Mouse (Mus musculus): ENCODE measurements at regions not wholly inside any gene's neighbourhood (a gene's known extent, or its start where the extent isn't known, plus 50 kb on each side); places are given as distances from the start of the nearest gene placed in this dataset.
"Not testable (repeated sequence)": the region's sequence is repeated elsewhere in the genome, so short reads cannot be mapped to it uniquely, and the experiment has no call there.

DNA sequence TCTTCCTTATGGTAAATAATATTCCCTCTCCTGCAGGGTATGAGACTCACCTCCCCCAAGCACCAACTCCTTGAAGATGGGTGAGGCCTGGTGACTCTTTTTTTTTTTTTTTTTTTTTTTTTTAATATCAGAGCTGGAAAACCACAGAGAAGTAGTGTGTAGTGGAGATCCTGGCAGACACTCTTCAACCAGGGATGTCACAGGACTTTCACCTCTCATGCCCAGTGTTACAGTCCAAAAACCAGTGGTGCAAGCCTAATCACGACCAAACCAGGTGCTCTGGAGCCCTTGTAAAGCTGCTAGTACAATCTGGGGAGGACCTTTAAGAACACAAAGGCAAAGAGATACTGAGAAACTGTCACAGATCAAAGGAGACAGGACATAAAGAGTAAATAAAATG lies 157.3 kb downstream of the Impad1 start:
- DNase-seq = no peak
- Histone ChIP-seq H3K27ac (ENCODE audit: insufficient read depth, low read depth, low read length) (no peak overlapping the region), H3K36me3 (ENCODE audit: control insufficient read depth, insufficient read depth, low read length) (no peaks in the 10 kb centered on the region), H3K4me3 (ENCODE audit: insufficient read depth, low read depth, low read length) (no peak overlapping the region), H3K4me1 (ENCODE audit: control insufficient read depth, insufficient read depth, low read length) (no peaks in the 10 kb centered on the region), H3K27me3 (replicated peaks; ENCODE audit: control insufficient read depth, insufficient read depth, low read length) (no peaks in the 10 kb centered on the region)
- TF ChIP-seq CTCF (conservative IDR thresholded peaks at IDR 0.05; ENCODE audit: insufficient read depth, insufficient read length, low read depth, low read length) (no peak), POLR2A (IDR thresholded peaks at IDR 0.05; ENCODE audit: low read depth, low read length) (no peak)
- WGBS = 14% methylated on average over 1 of the region's 1 CpGs

DNA sequence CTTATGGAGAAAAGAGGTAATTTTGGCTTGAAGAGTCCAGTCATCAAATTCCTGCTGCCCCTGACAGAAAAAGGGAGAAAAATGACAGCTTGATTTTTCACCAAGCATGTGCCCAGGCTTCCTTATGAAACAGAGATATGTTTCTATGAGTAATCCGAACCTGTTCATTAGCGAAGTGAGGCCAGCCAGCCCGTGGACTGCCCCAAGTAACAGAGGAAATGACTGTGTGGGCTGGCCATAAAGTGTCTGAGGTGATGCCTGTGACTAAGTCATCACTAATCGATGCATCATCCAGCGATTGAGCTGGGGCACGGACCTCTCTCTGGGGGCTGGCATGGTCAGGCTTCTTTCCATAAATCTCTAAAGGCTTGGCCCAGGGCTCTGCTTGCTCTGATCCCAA lies 157.8 kb downstream of the Impad1 start:
- TF ChIP-seq POLR2A (IDR thresholded peaks at IDR 0.05; ENCODE audit: low read depth, low read length) (no peak), CTCF (conservative IDR thresholded peaks at IDR 0.05; ENCODE audit: insufficient read depth, insufficient read length, low read depth, low read length) (no peak)
- Histone ChIP-seq H3K4me3 (ENCODE audit: insufficient read depth, low read depth, low read length) (no peak overlapping the region), H3K27me3 (replicated peaks; ENCODE audit: control insufficient read depth, insufficient read depth, low read length) (no peaks in the 10 kb centered on the region), H3K27ac (ENCODE audit: insufficient read depth, low read depth, low read length) (no peak overlapping the region), H3K4me1 (ENCODE audit: control insufficient read depth, insufficient read depth, low read length) (no peaks in the 10 kb centered on the region), H3K36me3 (ENCODE audit: control insufficient read depth, insufficient read depth, low read length) (no peaks in the 10 kb centered on the region)
- DNase-seq = no peak
- 19% methylated on average over 6 of the region's 6 CpGs for WGBS

DNA sequence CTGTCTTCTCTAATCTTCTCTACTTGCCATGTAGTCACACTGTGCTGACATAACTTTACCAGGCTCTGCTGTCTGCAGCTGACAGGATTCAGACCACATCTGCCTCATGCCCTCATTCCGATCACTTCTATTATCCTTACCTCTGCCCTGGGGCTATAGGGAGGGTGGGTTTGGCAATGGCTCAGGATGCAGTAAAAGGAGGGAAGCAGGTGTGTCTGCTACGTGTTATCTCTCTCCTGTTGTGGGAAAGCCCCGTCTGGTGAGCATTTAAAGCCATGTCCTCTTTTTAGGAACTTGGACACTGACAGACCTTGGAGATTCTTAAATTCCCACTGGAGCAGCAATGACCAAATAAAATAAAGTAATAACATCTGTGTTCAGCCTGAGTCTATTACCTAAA lies 158.5 kb downstream of the Impad1 start:
- no peak for DNase-seq
- no peak overlapping the region for H3K4me3 ChIP-seq (ENCODE audit: insufficient read depth, low read depth, low read length)
- no peaks in the 10 kb centered on the region for H3K36me3 ChIP-seq (ENCODE audit: control insufficient read depth, insufficient read depth, low read length)
- TF ChIP-seq CTCF (conservative IDR thresholded peaks at IDR 0.05; ENCODE audit: insufficient read depth, insufficient read length, low read depth, low read length) (no peak), POLR2A (IDR thresholded peaks at IDR 0.05; ENCODE audit: low read depth, low read length) (no peak)
- H3K27ac ChIP-seq (ENCODE audit: insufficient read depth, low read depth, low read length) = no peak overlapping the region
- H3K4me1 ChIP-seq (ENCODE audit: control insufficient read depth, insufficient read depth, low read length) = no peaks in the 10 kb centered on the region
- no peaks in the 10 kb centered on the region for H3K27me3 ChIP-seq (replicated peaks; ENCODE audit: control insufficient read depth, insufficient read depth, low read length)
- 40% methylated on average over 3 of the region's 3 CpGs for WGBS

- Histone ChIP-seq H3K27me3 (replicated peaks; ENCODE audit: control insufficient read depth, insufficient read depth, low read length) (no peaks in the 10 kb centered on the region), H3K27ac (ENCODE audit: insufficient read depth, low read depth, low read length) (no peak overlapping the region), H3K4me1 (ENCODE audit: control insufficient read depth, insufficient read depth, low read length) (no peaks in the 10 kb centered on the region), H3K36me3 (ENCODE audit: control insufficient read depth, insufficient read depth, low read length) (no peaks in the 10 kb centered on the region), H3K4me3 (ENCODE audit: insufficient read depth, low read depth, low read length) (no peak overlapping the region)
- 16% methylated on average over 2 of the region's 2 CpGs for WGBS
- TF ChIP-seq CTCF (conservative IDR thresholded peaks at IDR 0.05; ENCODE audit: insufficient read depth, insufficient read length, low read depth, low read length) (no peak), POLR2A (IDR thresholded peaks at IDR 0.05; ENCODE audit: low read depth, low read length) (no peak)
- no peak for DNase-seq
These were observed 162.4 kb downstream of the Impad1 start for GRCm38 (mm10) chr4:4630750-4631149.

- DNase-seq = no peak
- WGBS = 68% methylated on average over 1 of the region's 1 CpGs
- no peak overlapping the region for H3K4me3 ChIP-seq (ENCODE audit: insufficient read depth, low read depth, low read length)
- no peaks in the 10 kb centered on the region for H3K4me1 ChIP-seq (ENCODE audit: control insufficient read depth, insufficient read depth, low read length)
- no peak for TF ChIP-seq CTCF (conservative IDR thresholded peaks at IDR 0.05; ENCODE audit: insufficient read depth, insufficient read length, low read depth, low read length)
- no peak for TF ChIP-seq POLR2A (IDR thresholded peaks at IDR 0.05; ENCODE audit: low read depth, low read length)
- no peaks in the 10 kb centered on the region for H3K27me3 ChIP-seq (replicated peaks; ENCODE audit: control insufficient read depth, insufficient read depth, low read length)
- H3K36me3 ChIP-seq (ENCODE audit: control insufficient read depth, insufficient read depth, low read length) = no peaks in the 10 kb centered on the region
- H3K27ac ChIP-seq (ENCODE audit: insufficient read depth, low read depth, low read length) = no peak overlapping the region
These were observed 163.9 kb downstream of the Impad1 start for GRCm38 (mm10) chr4:4629251-4629650.

DNA sequence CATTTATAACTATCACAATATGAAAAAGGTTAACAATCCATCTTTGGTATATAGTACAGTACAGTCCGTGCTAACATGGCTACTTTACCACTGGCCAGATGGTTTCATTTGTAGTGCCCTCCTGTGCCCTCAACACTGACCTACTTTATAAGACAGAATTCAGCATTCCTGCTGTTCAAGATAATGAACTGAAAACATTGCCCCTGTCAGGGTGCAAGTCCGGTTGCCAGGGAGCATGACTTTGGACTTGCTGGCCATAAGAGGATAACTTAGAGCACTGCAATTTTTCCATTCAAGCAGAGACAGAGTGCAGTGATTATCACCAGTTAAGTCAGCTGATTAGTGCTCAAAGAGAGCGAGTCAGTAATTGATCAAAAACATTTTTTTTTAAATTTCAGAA lies 169.3 kb downstream of the Impad1 start:
- Histone ChIP-seq H3K27ac (ENCODE audit: insufficient read depth, low read depth, low read length) (no peak overlapping the region), H3K4me3 (ENCODE audit: insufficient read depth, low read depth, low read length) (no peak overlapping the region), H3K4me1 (ENCODE audit: control insufficient read depth, insufficient read depth, low read length) (no peaks in the 10 kb centered on the region), H3K36me3 (ENCODE audit: control insufficient read depth, insufficient read depth, low read length) (no peaks in the 10 kb centered on the region), H3K27me3 (replicated peaks; ENCODE audit: control insufficient read depth, insufficient read depth, low read length) (no peaks in the 10 kb centered on the region)
- WGBS = 65% methylated on average over 3 of the region's 3 CpGs
- DNase-seq = no peak
- TF ChIP-seq POLR2A (IDR thresholded peaks at IDR 0.05; ENCODE audit: low read depth, low read length) (no peak), CTCF (conservative IDR thresholded peaks at IDR 0.05; ENCODE audit: insufficient read depth, insufficient read length, low read depth, low read length) (no peak)

GRCm38 (mm10) chr4:4620135-4620534 lies 173.0 kb downstream of the Impad1 start:
- not testable (repeated sequence) for H3K27ac ChIP-seq (ENCODE audit: insufficient read depth, low read depth, low read length); H3K4me1 ChIP-seq (ENCODE audit: control insufficient read depth, insufficient read depth, low read length); H3K36me3 ChIP-seq (ENCODE audit: control insufficient read depth, insufficient read depth, low read length); H3K27me3 ChIP-seq (replicated peaks; ENCODE audit: control insufficient read depth, insufficient read depth, low read length); H3K4me3 ChIP-seq (ENCODE audit: insufficient read depth, low read depth, low read length); DNase-seq
- WGBS = 62% methylated on average over 1 of the region's 1 CpGs

- H3K36me3 ChIP-seq (ENCODE audit: control insufficient read depth, insufficient read depth, low read length) = no peaks in the 10 kb centered on the region
- no peak overlapping the region for H3K4me3 ChIP-seq (ENCODE audit: insufficient read depth, low read depth, low read length)
- TF ChIP-seq CTCF (conservative IDR thresholded peaks at IDR 0.05; ENCODE audit: insufficient read depth, insufficient read length, low read depth, low read length) (no peak), POLR2A (IDR thresholded peaks at IDR 0.05; ENCODE audit: low read depth, low read length) (no peak)
- peak; percentile 4 for DNase-seq
- H3K27me3 ChIP-seq (replicated peaks; ENCODE audit: control insufficient read depth, insufficient read depth, low read length) = no peaks in the 10 kb centered on the region
- H3K27ac ChIP-seq (ENCODE audit: insufficient read depth, low read depth, low read length) = no peak overlapping the region
- H3K4me1 ChIP-seq (ENCODE audit: control insufficient read depth, insufficient read depth, low read length) = no peaks in the 10 kb centered on the region
These were observed 178.6 kb downstream of the Impad1 start for GRCm38 (mm10) chr4:4614577-4614976.
